In genomic region chr5:118513629-118514526, GRCm38 (mm10) we compare ENCODE assay signal across 8 mouse cellular contexts. TPM values are rescaled to one million over a fixed set of nuclear protein-coding genes. Genes with fewer than 3 reads are reported as not detected.
DNase-seq lines count a peak whose midpoint lies in the region; ATAC-seq lines count a peak whose summit lies in the region.

No protein-coding gene starts in this region.

- 6% methylated on average over 43 of the region's 43 CpGs for WGBS in hindbrain, embryonic 12.5 days
- 2% methylated on average over 43 of the region's 43 CpGs for WGBS in lung, embryonic 15.5 days

- H3K27me3 ChIP-seq in hindbrain, embryonic 12.5 days = peaks cover 25% of the 10 kb centered on the region
- H3K27me3 ChIP-seq in lung, embryonic 15.5 days = no peaks in the 10 kb centered on the region

- H3K36me3 ChIP-seq in hindbrain, embryonic 12.5 days = no peaks in the 10 kb centered on the region
- no peaks in the 10 kb centered on the region for H3K36me3 ChIP-seq in lung, embryonic 15.5 days

- no peak for ATAC-seq in hindbrain, embryonic 12.5 days (ENCODE audit: low FRiP score)
- ATAC-seq in lung, embryonic 15.5 days (ENCODE audit: borderline replicate concordance, extremely low read depth, low FRiP score, low TSS enrichment) = peak; percentile 67; the same call in 1 of the 2 replicates

- H3K9ac ChIP-seq in hindbrain, embryonic 12.5 days = 0 out of 2 replicates have a peak overlapping the region, but pooled peaks have one; percentile 24
- H3K9ac ChIP-seq in lung, embryonic 15.5 days = peak overlapping the region; percentile 40

- peak; percentile 79 for DNase-seq in R1 (ENCODE audit: low read depth, low spot score)
- peak; percentile 64 to 68 for DNase-seq in cerebellum, postnatal 10 days
- peak; percentile 31 to 37 for DNase-seq in frontal cortex, postnatal 25 days (ENCODE audit: low spot score in 2 of 2)
- peak; percentile 41 to 54 for DNase-seq in layer of hippocampus, postnatal 10 days (ENCODE audit: low spot score in 2 of 2)
- DNase-seq in ovary, adult 18-20 months (ENCODE audit: low spot score) = peak; percentile 62
- no peak for DNase-seq in c-Kit-positive CD71-positive TER-119-positive erythroid progenitor cells, embryonic 14.5 days (ENCODE audit: low spot score)

- H3K27ac ChIP-seq in hindbrain, embryonic 12.5 days = no peak overlapping the region
- peak overlapping the region; percentile 89 for H3K27ac ChIP-seq in lung, embryonic 15.5 days

- H3K4me1 ChIP-seq in hindbrain, embryonic 12.5 days = peaks cover 35% of the 10 kb centered on the region
- peaks cover 42% of the 10 kb centered on the region for H3K4me1 ChIP-seq in lung, embryonic 15.5 days

- no peaks in the 10 kb centered on the region for H3K9me3 ChIP-seq in hindbrain, embryonic 12.5 days (replicated peaks)
- no peaks in the 10 kb centered on the region for H3K9me3 ChIP-seq in lung, embryonic 15.5 days

- peak overlapping the region; percentile 57 for H3K4me2 ChIP-seq in hindbrain, embryonic 12.5 days (replicated peaks)
- H3K4me2 ChIP-seq in lung, embryonic 15.5 days = peak overlapping the region; percentile 71

- peak overlapping the region; percentile 29 for H3K4me3 ChIP-seq in hindbrain, embryonic 12.5 days
- peak overlapping the region; percentile 37 for H3K4me3 ChIP-seq in lung, embryonic 15.5 days

RNA-seq across cellular contexts. Expression of gene Med13l, which starts 46.6 kb away (rescaled TPM):
- polyA plus RNA-seq in hindbrain, embryonic 12.5 days (2016; fragmentation: Nextera tagmentation; extraction: Ambion mirVana) = 18.1 and 18.7 TPM in 2 replicates
- 10 to 100 TPM; 63.1 to 64.4 TPM for total RNA-seq in layer of hippocampus, postnatal 10 days (2021)
- 9.1 and 9.3 TPM in 2 replicates for polyA plus RNA-seq in lung, embryonic 15.5 days (2015; fragmentation: Nextera tagmentation; extraction: Ambion mirVana)
